Mouse (Mus musculus) monocyte, adult 5-6 weeks (primary cell): ENCODE measurements around the gene Cnga4. TPM values are rescaled to one million over a fixed set of nuclear protein-coding genes. Genes with fewer than 3 reads are reported as not detected.
"Not testable (repeated sequence)": the region's sequence is repeated elsewhere in the genome, so short reads cannot be mapped to it uniquely, and the experiment has no call there.

Source experiments
- ATAC-seq: fragments of 153-309, 156-312 bp; replicated peaks from 2 replicates; pipeline ENCODE4 v1.8.0; 2017; ENCODE audit warnings: mild to moderate bottlenecking; ENCODE audit not compliant: low TSS enrichment, insufficient number of reproducible peaks, severe bottlenecking, poor library complexity, low FRiP score
- total RNA-seq: library from RNA; stranded (forward); fragments of 200-1000, 200-491, 200-594 nt; gene quantifications from 3 replicates; pipeline ENCODE4 v1.2.3, GENCODE M21; 2017

The Cnga4 gene
- total RNA-seq, 1 experiment from 2014 or later, result not detected

GRCm38 (mm10) chr7:105406322-105406721 is 2.0 kb downstream of the Cnga4 start:
- ATAC-seq, result no peak

DNA sequence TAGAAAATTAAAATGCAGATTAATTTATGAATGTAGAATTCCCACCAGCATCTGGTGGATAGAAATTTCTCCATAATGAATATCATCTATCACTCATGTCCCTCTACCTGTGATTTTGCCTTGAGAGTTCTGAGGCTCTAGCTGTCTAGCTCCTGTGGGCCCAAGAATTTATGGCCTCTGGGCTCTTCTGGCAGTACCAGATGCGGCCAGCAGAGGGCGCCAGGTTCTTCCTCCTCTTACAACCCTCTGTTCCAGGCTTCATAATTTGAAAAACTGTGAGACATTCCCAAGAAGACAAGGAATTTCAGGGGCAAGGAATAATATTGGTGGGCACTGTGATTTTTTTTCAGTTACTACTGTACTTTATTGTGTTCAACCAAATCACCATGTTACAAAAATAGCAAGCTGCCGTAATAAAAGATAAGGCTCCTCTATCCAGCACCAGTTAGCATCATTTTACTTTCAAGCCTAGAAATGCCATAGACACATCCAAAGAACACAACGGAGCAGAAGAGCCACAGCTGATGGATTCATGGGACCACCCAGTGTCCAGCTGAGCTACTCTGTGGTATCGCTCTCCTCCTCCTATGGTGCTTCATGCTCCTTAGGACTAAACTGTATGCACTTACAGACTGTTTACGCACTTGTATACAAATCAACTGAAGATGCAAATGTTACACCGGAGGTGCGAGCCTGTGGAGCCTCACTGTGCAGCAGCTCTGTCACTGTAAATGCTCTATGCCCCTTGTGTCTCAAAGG is 7.7 kb downstream of the Cnga4 start:
- not testable (repeated sequence) for ATAC-seq

DNA sequence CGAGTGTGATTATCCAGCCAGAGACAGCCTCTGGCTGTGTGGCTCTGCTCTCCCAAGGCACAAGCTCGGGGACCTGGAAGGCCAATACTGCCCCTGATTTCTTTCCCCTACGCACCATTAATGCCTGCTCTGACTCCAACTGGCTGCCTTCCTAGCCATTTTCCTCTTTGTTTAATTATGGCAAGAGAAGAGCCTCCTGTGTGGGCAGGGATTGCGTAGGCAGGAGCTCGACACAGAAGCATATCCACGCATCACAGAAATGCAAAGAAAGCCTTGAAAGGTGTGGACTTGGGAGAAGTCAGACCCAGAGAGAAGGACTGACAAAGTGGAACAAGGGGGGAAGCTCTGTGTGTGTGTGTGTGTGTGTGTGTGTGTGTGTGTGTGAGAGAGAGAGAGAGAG is 10.0 kb downstream of the Cnga4 start:
- ATAC-seq, result no peak

GRCm38 (mm10) chr7:105416529-105416928 is 12.2 kb downstream of the Cnga4 start:
- ATAC-seq, result no peak

GRCm38 (mm10) chr7:105418106-105418505 is 13.7 kb downstream of the Cnga4 start:
- no peak for ATAC-seq

- ATAC-seq, result no peak
Measured at GRCm38 (mm10) chr7:105420903-105421302, 16.5 kb downstream of the Cnga4 start.

- ATAC-seq, result no peak
Measured at GRCm38 (mm10) chr7:105424368-105424767, 20.0 kb downstream of the Cnga4 start.

DNA sequence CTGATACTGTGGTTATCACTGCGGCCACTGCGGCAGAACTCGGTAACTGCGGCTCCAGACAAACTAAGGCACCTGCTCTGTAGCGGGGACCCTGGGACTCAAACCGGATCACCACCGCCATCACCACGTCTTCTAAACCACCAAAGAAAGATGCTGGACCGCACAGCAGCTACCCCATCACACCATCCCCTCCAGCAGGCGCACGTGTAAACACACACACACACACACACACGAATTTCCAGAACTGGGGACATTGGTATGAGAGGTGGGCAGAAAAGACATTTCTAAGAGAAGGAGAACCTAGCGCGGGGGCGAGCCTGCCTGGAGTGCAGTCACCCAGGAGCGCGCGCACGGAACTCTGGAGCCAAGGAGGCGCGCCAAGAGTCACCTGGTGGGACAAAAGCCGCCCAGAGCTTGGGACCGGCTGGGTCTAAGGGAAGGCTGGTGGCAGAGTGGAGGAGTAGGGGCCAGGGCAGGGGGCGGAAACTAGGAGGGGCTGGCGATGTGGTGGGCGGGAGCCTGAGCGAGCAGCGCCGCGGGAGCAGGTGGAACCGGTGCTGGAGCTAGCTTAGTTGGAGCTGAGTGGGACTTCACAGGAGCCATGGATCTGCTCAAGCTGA is 21.2 kb downstream of the Cnga4 start, which contains the start of gene Cckbr:
Gene Cckbr (plus strand): TSS at position 308 of the 620 bp plus-strand sequence.
- no peak for ATAC-seq

DNA sequence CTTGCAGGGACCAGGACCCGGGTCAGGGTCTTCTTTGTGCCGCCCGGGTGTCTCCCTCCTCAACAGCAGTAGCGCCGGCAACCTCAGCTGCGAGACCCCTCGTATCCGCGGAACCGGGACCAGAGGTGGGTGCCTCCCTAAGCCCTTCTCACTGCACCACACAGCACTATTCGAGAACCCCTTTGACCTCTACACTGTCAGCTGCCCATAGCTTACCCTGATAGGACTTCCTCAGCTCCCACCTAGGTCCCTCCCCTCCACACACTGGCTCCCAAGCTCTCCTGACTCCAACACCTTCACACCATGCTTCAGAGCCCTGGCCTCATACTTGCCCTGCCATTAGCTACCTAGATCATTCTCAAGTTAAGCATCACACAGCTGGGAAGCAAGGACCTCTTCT is 21.7 kb downstream of the Cnga4 start:
- no peak for ATAC-seq

DNA sequence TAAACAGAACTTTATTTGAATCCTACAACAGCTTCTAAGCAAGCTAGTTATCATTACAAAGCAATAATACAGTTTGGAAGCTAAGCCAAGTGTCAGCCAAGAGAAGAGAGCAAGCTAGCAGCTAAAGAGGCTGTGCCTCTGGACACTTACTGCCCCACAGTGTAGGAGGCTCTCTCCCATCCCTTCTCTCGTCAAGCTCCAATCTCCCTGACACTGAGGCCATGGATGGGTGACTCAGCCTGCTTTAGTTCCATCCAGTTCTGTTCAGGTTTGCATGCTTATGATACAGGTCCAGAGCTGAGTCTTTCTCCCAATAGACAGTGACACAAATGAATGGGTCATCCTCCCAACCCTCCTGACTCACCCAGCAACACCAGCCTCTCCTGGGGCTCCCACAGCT is 27.7 kb downstream of the Cnga4 start:
- no peak for ATAC-seq

- no peak for ATAC-seq
Measured at GRCm38 (mm10) chr7:105433859-105434258, 29.5 kb downstream of the Cnga4 start.

DNA sequence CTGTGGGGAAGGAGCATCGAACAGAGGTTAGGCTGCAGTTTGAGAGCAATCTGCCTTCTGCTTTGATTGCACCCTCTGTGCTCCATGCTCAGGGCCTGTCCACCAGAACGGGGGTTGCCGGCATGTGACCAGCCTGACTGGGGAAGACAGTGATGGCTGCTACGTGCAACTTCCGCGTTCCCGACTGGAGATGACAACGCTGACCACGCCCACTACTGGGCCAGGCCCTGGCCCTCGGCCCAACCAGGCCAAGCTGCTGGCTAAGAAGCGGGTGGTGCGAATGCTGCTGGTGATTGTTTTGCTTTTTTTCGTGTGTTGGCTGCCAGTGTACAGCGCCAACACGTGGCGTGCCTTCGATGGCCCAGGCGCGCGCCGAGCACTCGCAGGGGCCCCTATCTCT is 30.4 kb downstream of the Cnga4 start:
- no peak for ATAC-seq

DNA sequence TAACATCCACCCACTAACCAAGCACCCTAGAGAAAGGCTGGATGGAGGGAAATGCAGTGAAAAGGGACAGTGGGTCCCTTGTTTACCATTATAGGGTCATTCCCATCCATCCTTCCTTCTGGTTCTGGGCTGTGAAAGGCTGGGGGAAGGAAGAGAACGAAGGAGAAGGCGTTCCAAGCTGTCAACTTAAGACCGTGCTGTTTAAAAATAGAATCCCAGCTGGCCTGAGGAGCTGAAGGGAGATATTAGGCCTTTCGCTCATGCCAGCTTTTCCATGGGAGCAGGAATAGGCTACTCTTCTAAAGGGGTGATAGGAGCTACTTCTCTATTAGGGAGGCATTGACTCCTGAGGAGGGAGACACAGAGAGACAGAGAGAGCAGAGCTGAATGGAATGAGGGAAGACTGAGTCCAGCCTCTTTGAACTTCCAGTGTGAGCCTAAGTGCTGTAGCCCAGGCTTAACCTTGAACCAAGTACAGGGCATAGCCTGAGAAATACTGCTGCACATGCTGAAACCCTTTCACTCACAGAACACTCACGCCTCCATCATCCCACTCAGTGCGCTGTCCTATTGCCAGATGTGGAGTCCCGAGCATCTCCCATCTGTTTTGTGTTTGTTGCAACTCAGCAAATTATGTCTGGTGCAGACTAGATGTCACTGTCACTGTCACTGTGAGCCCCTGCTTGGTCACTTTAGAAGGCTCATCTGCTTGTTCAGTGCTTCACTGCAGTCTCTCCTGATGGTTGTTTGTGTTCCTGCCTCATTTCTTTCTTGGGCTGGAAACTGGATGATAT is 33.8 kb downstream of the Cnga4 start:
- no peak for ATAC-seq

DNA sequence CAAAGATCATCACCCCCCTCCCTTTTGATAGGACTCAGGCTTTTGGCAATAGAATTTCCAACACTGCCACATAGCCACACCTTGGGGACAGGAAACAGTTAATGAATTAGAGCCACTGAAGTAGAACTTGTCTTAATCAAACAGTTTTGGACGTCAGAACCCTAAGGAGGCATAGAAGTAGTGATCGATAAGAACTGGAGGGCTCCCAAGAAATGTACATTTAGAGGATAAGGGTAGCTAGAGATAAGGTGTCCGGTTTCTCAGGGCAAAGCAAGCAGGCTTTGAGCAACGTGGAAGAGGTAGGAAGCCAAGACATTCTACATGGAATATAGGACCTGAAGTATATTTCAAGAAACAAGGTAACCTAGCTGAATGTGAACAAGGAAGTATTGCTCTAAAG is 37.1 kb downstream of the Cnga4 start:
- ATAC-seq, result no peak

GRCm38 (mm10) chr7:105445076-105445475 is 40.7 kb downstream of the Cnga4 start:
- ATAC-seq, result no peak

- not testable (repeated sequence) for ATAC-seq
Measured at GRCm38 (mm10) chr7:105453345-105453744, 49.0 kb downstream of the Cnga4 start.
